Mouse (Mus musculus) spleen, adult 2 months (tissue): Measurements from ENCODE around the gene Sec24a.

Experiments used
- CTCF ChIP-seq: fragments of 200-500 bp; IDR thresholded peaks from 2 replicates; pipeline ENCODE4 v1.5.1; 2011; ENCODE audit warnings: mild to moderate bottlenecking, inconsistent platforms; ENCODE audit not compliant: insufficient read depth, insufficient read length, insufficient replicate concordance; ENCODE audit errors: extremely low read depth
- POLR2A ChIP-seq: fragments of 200-500 bp; IDR thresholded peaks from 2 replicates; pipeline ENCODE4 v1.6.1; 2011; ENCODE audit warnings: low read depth, low read length, inconsistent platforms

GRCm38 (mm10) chr11:51767579-51768220 lies 4.3 kb upstream of the Sec24a start:
- TF ChIP-seq CTCF: no peak
- no peak for TF ChIP-seq POLR2A
